ENCODE assay signal across 9 mouse cellular contexts in genomic region chr6:122495082-122495881, GRCm38 (mm10). TPM values are rescaled to one million over a fixed set of nuclear protein-coding genes. Genes with fewer than 3 reads are reported as not detected.
DNase-seq lines count a peak whose midpoint lies in the region; ATAC-seq lines count a peak whose summit lies in the region.
"Had no signal": no experiment of that assay in that cellular context is flagged by ENCODE, and none has a peak within 500 bp of the region (broad histone marks: within the 10 kb centered on the region; RNA-seq: fewer than 3 reads in every experiment).

No protein-coding gene starts in this region.

- WGBS in heart, embryonic 14.5 days = 7% methylated on average over 21 of the region's 21 CpGs
- WGBS in midbrain, embryonic 14.5 days = 5% methylated on average over 21 of the region's 21 CpGs

- peak overlapping the region; percentile 56 for H3K4me2 ChIP-seq in heart, embryonic 14.5 days (ENCODE audit: low read length)
- peak overlapping the region; percentile 35 for H3K4me2 ChIP-seq in midbrain, embryonic 14.5 days (ENCODE audit: low read length)

- no peaks in the 10 kb centered on the region for H3K27me3 ChIP-seq in heart, embryonic 14.5 days (ENCODE audit: control insufficient read depth, insufficient read depth, low read length)
- H3K27me3 ChIP-seq in midbrain, embryonic 14.5 days (ENCODE audit: control insufficient read depth, insufficient read depth, low read length) = no peaks in the 10 kb centered on the region

- H3K9ac ChIP-seq in heart, embryonic 14.5 days (ENCODE audit: low read length) = peak overlapping the region; percentile 13
- peak overlapping the region; percentile 14; the same call in 1 of the 2 replicates for H3K9ac ChIP-seq in midbrain, embryonic 14.5 days (replicated peaks; ENCODE audit: low read length)

- H3K4me3 ChIP-seq in heart, embryonic 14.5 days (ENCODE audit: control insufficient read depth in 1 of 2, insufficient read depth in 1 of 2, low read depth in 1 of 2, low read length in 2 of 2) = peak overlapping the region; percentile 27 to 31
- H3K4me3 ChIP-seq in midbrain, embryonic 14.5 days (replicated peaks; ENCODE audit: low read depth, low read length) = no peak overlapping the region

- no peaks in the 10 kb centered on the region for H3K36me3 ChIP-seq in heart, embryonic 14.5 days (ENCODE audit: control insufficient read depth, insufficient read depth, low read length)
- H3K36me3 ChIP-seq in midbrain, embryonic 14.5 days (ENCODE audit: control insufficient read depth, insufficient read depth, low read length) = no peaks in the 10 kb centered on the region

- H3K27ac ChIP-seq in heart, embryonic 14.5 days (replicated peaks in 1 of 2; ENCODE audit: control insufficient read depth in 1 of 2, insufficient read depth in 1 of 2, low read depth in 2 of 2, low read length in 2 of 2) = peak overlapping the region; percentile 68 to 74
- peak overlapping the region; percentile 47 for H3K27ac ChIP-seq in midbrain, embryonic 14.5 days (replicated peaks; ENCODE audit: low read depth, low read length)

- DNase-seq in heart, adult 18-20 months = peak; percentile 45 to 53
- no peak for DNase-seq in heart, adult 8-10 months (ENCODE audit: low spot score)
- DNase-seq in embryo, embryonic 10 days (ENCODE audit: low spot score) = peak; percentile 79
- peak; percentile 59 to 73 for DNase-seq in kidney, postnatal 4 days
- DNase-seq in midbrain, embryonic 14.5 days = peak; percentile 76
- no peak for DNase-seq in spleen, adult 18-20 months

- ATAC-seq in heart, embryonic 14.5 days (ENCODE audit: insufficient number of reproducible peaks, insufficient read depth, low FRiP score, low read depth) = no peak
- peak; percentile 55 for ATAC-seq in midbrain, embryonic 14.5 days (ENCODE audit: low FRiP score, low TSS enrichment)
- ATAC-seq in activated CD4-positive, CD25-positive, alpha-beta regulatory T cell, adult 4 months = no peak

- H3K4me1 ChIP-seq in heart, embryonic 14.5 days (ENCODE audit: control insufficient read depth in 2 of 2, insufficient read depth in 2 of 2, low read length in 2 of 2) = peaks cover 10 to 26% of the 10 kb centered on the region in 2 experiments
- H3K4me1 ChIP-seq in midbrain, embryonic 14.5 days (ENCODE audit: control insufficient read depth, insufficient read depth, low read length) = peaks cover 14% of the 10 kb centered on the region

- H3K9me3 ChIP-seq in heart, embryonic 14.5 days (ENCODE audit: control insufficient read depth, low read length) = no peaks in the 10 kb centered on the region
- H3K9me3 ChIP-seq in midbrain, embryonic 14.5 days (ENCODE audit: control insufficient read depth, low read length) = no peaks in the 10 kb centered on the region

RNA-seq across cellular contexts. Expression of gene Rimklb, which starts 3.3 kb away (rescaled TPM):
- under 1 TPM in 1 of 2 experiments, not detected in 1; 0.33 TPM for total RNA-seq in heart, adult 18-20 months (2021)
- total RNA-seq in heart, adult 8-10 months (2022) = under 1 TPM in 1 of 4 experiments, not detected in 3; 0.23 TPM
- 2.2 and 2.4 TPM in 2 replicates for polyA plus RNA-seq in heart, embryonic 14.5 days (2014; fragmentation: Nextera tagmentation; extraction: Ambion mirVana)
- 109 and 133 TPM in 2 replicates for polyA plus RNA-seq in midbrain, embryonic 14.5 days (2014; fragmentation: Nextera tagmentation; extraction: Ambion mirVana)
- under 1 TPM; 0.32 to 0.42 TPM for polyA plus RNA-seq in activated CD4-positive, CD25-positive, alpha-beta regulatory T cell, adult 4 months (2017; shearing (Covaris generic))

RNA-seq across cellular contexts. Expression of gene Mfap5, which starts 10.4 kb away (rescaled TPM):
- total RNA-seq in heart, adult 18-20 months (2021) = 10 to 100 TPM; 18.1 to 19.6 TPM
- 10 to 100 TPM; 15.7 to 18.2 (median 18.0) TPM for total RNA-seq in heart, adult 8-10 months (2022)
- polyA plus RNA-seq in heart, embryonic 14.5 days (2014; fragmentation: Nextera tagmentation; extraction: Ambion mirVana) = 15.7 and 16.9 TPM in 2 replicates
- 1.0 and 1.6 TPM in 2 replicates for polyA plus RNA-seq in midbrain, embryonic 14.5 days (2014; fragmentation: Nextera tagmentation; extraction: Ambion mirVana)
- polyA plus RNA-seq in activated CD4-positive, CD25-positive, alpha-beta regulatory T cell, adult 4 months (2017; shearing (Covaris generic)) = not detected

RNA-seq across cellular contexts. Expression of gene Aicda, which starts 58.3 kb away (rescaled TPM):
- total RNA-seq in heart, adult 18-20 months (2021) = not detected
- not detected for total RNA-seq in heart, adult 8-10 months (2022)
- polyA plus RNA-seq in heart, embryonic 14.5 days (2014; fragmentation: Nextera tagmentation; extraction: Ambion mirVana) = not detected in 2 replicates
- 0.81 and 0.95 TPM in 2 replicates for polyA plus RNA-seq in midbrain, embryonic 14.5 days (2014; fragmentation: Nextera tagmentation; extraction: Ambion mirVana)
- polyA plus RNA-seq in activated CD4-positive, CD25-positive, alpha-beta regulatory T cell, adult 4 months (2017; shearing (Covaris generic)) = 1 to 10 TPM; 2.0 to 4.3 TPM
- total RNA-seq: layer of hippocampus, postnatal 25 days had no signal

Comparison
In these comparisons a context has a peak if more than half of its experiments do, and no peak if none do; other contexts are left out.
1. DNase-seq: peak in heart, adult 18-20 months (2 of 2), embryo, embryonic 10 days (single experiment), kidney, postnatal 4 days (2 of 2) and midbrain, embryonic 14.5 days (single experiment); none in heart, adult 8-10 months (single experiment) and spleen, adult 18-20 months (0 of 2).
2. RNA of gene Rimklb, which starts 3.3 kb away (polyA plus RNA-seq): 109 to 133 TPM in midbrain, embryonic 14.5 days; 2.2 to 2.4 TPM in heart, embryonic 14.5 days and 0.32 to 0.42 TPM in activated CD4-positive, CD25-positive, alpha-beta regulatory T cell, adult 4 months; every median in the first group is over 10 times any median in the second.